Mouse (Mus musculus): Measurements from ENCODE around the gene Ripor2.

GRCm38 (mm10) chr13:24679027-24679680 lies 97.2 kb downstream of the Ripor2 start:
- TF ChIP-seq CTCF (IDR thresholded peaks at IDR 0.05; ENCODE audit: low read depth) (no peak), EP300 (IDR thresholded peaks at IDR 0.05; ENCODE audit: low read depth) (no peak)
